Mouse (Mus musculus): Measurements from ENCODE around the gene Acss2.
"Not testable (repeated sequence)": the region's sequence is repeated elsewhere in the genome, so short reads cannot be mapped to it uniquely, and the experiment has no call there.

The Acss2 gene

DNA sequence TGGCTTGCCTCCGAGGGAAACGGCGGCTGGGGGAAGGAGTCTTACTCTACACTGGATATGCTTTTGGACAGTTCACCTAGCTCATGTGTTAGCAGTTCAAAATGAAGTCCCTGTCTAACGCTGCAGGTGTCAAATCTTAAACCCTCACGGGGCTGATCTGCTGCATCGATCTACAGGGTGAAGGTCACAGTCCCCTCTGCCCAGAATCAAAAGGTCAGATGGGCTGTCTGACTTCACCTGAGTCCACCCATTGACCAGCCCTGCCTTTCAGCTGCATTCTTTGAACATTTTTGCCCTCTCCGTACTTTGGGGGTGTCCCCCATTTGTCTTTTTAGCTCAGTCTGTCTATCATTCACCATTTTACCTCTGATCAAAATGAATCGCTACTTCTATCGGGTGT is 67.3 kb downstream of the Acss2 start:
- DNase-seq (ENCODE audit: extremely low read depth, insufficient read length, low spot score) = no peak

DNA sequence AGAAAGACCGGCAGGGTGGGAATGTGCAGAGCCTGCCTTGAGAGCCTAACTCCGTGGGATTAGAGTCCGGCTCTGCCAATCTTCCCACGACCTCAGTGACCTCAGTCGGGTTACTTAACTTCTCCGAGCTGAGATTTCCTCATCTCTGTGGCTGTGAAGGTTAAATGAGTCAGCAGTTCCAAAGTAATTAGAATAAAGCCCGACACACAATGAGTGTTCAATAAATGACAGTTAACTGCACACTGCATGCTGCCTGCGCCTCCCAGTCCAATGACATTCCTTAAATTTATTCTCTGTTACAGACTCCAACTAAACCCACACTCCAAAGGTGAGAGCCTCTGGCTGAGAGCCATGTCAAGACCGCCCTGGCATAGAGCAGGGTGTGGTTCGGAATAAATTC is 67.7 kb downstream of the Acss2 start:
- DNase-seq (ENCODE audit: extremely low read depth, insufficient read length, low spot score) = no peak

DNA sequence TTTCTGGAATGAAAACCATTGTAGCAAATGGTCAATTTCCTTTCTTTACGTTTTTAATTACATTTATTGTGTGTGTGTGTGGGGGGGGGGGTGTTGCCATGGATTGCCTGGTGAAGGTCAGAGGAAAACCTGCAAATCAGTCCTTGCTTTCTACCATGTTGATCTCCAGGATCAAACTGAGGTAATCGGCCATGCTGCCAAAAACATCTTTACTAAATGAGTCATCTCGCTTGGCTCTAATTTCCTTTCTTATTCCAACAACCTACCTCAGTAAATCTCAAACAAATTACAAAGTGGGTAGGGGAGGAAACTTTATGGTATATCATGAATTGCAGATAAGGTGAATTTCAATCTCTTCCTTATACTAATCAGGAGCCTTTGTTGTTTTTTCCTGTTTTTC is 70.4 kb downstream of the Acss2 start:
- no peak for DNase-seq (ENCODE audit: extremely low read depth, insufficient read length, low spot score)

DNA sequence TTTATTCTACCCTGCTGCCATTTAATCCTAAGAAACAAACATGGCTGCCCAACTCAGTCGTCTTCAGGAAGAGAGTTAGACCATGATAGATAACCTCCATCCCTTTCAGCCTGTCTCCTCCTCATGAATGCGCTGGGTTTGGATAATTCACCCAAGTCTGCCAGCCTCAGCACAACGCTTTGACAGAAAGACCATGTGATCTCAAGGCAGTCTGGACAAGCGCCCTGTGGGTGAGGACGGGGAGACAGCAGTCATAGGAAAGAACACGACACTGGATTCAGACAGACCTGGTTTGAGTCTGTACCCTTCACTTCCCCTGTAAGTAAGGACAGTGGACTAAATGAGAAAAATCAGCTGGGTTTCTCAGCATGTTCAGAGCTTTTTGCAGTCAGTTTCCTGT is 71.8 kb downstream of the Acss2 start:
- no peak for DNase-seq (ENCODE audit: extremely low read depth, insufficient read length, low spot score)

DNA sequence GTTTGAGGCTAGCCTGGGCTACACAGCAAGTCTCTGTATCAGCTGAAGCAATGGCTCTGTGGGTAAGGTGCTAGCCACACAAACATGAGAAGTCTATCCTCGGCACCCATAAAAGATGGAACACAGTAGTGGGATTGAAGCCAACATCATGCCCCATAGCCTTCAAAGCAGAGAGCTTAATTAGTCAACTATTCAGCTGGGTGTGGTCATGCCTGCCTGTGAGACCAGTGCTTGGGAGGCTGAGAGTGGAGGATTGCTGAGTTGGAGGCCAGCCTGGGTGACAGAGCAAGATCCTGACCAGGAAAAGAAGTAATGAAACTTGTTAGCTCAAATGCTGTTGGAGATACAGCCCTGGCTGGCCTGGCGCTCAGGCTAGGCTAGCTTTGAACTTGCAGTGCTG is 73.1 kb downstream of the Acss2 start:
- no peak for DNase-seq (ENCODE audit: extremely low read depth, insufficient read length, low spot score)

DNA sequence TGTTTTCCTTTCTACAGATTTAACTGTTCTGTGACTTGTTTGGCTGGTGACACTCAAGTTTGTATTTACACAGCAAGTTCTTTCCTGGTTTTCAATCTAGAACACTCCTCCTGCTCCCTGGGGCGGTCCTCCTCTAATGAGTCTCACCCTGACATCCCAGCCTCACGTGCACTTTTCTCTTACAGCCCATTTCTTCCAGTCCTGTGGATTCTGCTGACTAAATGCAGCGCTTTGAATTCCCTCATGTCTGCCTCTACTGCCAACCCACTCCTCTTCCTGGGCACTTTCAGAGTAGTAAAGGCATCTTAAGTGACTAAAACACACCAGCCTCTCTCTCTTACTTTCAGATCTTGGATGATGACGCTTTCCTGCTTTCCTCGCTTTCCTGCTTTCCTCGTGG is 73.9 kb downstream of the Acss2 start:
- peak; percentile 21 for DNase-seq (ENCODE audit: extremely low read depth, insufficient read length, low spot score)

DNA sequence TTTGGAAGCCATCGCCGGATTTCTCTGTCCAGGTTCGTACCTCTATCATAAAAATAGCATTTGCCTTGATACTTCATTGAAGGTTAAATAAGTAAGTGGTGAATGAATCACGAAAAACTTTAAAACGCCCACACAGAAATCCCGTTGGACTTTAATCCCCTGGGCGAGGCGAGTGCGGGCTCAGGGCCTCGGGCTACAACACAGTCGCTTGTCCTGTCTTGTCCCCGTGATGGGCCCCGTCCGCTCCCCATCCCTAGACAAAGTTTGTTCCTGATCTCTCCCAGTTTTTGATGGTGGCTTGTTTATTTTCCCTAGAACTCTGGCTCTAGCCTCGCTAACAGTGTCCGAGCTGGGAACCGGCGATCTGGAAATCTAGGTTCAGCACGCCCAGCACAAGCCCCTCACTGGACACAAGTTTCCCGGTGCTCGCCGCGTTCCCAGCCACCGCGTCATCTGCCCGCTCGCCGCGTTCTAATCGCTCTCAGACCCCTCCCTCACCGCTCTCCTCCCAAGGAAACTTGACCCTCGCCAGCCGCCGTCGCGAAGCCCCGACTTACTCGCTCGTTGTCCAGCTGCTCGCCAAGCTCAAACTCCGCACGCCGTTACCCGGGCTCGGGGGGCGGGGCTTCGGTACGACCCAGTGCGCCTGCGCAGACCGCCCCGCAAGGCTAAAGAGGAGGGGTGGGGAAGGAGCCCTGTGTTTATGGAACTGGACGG is 74.5 kb downstream of the Acss2 start, which contains the start of gene Gss:
Gene Gss (minus strand): TSS at position 674 of the 717 bp plus-strand sequence.
- DNase-seq (ENCODE audit: extremely low read depth, insufficient read length, low spot score) = peak; percentile 100

DNA sequence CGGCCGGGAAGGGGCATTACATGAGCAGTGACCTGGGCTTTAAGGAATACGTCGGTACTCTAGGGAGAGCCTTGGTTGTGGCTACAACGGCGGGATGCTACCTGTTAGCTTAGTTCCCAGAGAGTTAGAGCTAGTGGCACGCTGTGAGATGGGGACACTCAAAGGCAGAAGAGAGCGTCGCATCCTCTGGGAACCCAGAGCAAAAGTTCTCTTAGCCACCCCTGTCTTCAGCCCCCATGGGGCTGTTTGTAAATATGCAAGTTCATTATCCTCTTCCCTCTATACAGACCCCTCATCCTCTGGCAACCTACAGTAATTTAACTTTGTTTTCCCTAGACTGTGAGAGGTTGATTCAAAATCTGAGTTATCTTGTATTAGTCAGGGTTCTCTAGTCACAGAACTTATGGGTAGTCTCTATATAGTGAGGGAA is 75.1 kb downstream of the Acss2 start:
- DNase-seq (ENCODE audit: extremely low read depth, insufficient read length, low spot score) = no peak

DNA sequence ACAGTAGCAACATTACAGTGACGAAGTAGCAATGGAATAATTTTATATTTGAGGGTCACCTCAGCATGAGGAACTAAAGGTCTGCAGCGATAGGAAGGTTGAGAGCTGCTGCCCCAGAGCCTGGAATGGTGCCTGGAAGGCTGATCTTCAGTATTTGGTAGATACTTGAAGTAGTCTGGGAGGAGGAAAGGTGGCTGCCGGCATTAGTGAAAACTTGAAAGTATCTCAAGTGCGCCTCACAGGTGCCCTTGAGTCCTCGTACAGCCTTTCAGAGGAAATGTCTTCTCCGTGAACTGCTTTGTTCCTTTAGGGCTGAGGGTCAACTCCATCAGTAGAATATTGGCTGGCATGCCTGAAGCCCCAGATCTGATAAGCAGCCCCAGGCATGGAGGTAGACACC is 77.8 kb downstream of the Acss2 start:
- no peak for DNase-seq (ENCODE audit: extremely low read depth, insufficient read length, low spot score)

DNA sequence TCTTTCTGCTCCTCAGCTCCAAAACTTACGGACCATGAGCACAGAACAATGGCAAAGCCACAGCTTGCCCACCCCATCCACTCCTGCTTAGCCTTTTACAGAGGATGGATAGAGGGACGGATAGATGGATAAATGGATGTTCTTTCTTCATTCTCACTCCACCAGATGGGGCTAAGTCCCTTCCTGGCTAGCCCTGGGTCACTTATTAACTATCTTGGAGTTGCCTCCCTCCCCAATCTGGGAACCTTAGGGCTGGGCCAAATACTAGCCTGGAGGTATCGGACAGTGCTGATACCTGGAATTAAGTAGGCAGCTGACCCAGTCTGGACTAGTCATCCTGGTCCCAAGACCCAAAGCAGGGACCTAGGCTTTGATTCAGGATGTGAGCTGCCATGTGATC is 86.0 kb downstream of the Acss2 start:
- DNase-seq (ENCODE audit: extremely low read depth, insufficient read length, low spot score) = no peak

DNA sequence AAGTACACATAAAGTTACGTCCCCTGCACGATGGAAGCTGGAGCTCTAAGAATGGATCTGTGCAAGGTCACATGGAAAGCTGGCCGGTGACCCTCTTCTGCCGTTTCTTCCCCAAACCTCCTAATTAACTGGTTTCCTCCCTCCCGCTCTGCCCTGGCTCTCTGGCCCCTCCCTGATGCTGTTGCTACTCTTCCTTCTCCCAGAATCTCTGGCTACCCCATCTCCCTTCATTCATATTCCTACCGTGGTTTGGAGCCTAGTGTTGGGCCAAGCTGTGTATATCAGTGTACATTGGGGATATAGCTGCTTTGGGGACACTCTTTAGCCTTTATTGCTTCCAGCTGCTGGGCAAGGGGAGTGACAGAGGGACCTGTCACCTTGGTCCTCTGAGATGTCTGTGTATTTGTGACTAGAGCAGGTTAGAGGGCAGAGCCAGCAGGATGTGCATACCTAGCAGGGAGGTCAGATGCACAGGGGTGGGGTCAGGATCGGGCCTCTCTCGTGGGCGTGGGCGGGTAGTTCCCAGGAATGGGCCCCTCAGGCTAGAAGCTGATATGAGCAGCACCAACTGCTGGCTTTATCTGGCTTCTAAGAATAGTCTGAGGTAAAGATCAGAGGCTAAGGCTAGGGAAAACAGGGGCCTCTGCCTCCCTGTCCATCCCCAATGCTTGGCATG is 87.0 kb downstream of the Acss2 start:
- DNase-seq (ENCODE audit: extremely low read depth, insufficient read length, low spot score) = no peak

DNA sequence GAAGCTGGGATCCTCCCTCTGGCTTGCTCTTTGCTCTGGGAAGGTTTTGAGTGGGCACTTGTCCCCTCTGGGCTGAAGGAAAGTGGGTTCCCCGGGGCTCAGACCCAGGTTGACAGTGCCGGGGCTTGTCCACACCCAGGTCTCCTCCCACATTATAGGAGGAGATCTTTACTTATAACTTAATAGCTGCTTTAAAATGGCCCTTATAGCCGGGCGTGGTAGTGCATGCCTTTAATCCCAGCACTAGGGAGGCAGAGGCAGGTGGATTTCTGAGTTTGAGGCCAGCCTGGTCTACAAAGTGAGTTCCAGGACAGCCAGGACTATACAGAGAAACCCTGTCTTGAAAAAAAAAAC is 87.5 kb downstream of the Acss2 start:
- DNase-seq (ENCODE audit: extremely low read depth, insufficient read length, low spot score) = not testable (repeated sequence)

DNA sequence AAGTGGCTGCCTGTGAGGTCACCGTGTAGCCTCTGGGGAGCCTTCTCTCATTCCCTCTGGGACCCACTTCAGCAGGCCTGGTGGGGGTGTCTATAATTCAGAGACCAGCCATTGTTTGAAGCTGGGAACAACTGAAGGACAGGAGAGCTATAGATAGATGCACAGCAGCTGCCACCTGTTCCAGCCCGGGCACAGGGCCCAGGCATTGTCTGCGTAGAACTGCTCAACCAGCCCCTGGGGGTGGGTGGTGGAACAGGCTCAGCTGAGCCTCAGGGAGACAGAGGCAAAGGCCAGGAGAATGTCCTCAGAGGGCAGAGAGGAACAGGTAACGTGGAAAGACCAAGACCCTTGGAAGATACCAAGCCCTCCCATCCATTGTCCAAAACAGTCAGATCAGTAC is 88.6 kb downstream of the Acss2 start:
- DNase-seq (ENCODE audit: extremely low read depth, insufficient read length, low spot score) = no peak

DNA sequence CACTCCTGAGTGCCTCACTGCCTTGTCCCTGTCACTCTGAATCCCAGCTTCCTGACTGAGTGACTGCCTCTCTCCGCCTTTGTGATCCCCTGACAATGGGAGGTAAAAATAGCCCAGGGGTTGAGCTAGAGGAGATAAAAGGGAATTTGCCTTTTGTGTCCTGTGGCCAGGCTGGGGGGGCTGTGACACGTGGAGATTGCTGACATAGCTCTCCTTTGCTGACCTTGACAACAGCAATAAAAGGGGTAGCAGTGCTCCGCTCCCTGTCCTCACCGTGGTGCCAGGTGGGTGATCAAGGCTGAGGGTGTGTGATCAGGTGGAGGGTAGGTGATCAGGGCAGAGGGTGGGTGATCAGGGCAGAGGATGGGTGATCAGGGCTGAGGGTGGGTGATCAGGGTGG is 93.2 kb downstream of the Acss2 start, which contains the start of gene Myh7b:
Gene Myh7b (plus strand): TSS at position 235 of the 400 bp plus-strand sequence.
- no peak for DNase-seq (ENCODE audit: extremely low read depth, insufficient read length, low spot score)

DNA sequence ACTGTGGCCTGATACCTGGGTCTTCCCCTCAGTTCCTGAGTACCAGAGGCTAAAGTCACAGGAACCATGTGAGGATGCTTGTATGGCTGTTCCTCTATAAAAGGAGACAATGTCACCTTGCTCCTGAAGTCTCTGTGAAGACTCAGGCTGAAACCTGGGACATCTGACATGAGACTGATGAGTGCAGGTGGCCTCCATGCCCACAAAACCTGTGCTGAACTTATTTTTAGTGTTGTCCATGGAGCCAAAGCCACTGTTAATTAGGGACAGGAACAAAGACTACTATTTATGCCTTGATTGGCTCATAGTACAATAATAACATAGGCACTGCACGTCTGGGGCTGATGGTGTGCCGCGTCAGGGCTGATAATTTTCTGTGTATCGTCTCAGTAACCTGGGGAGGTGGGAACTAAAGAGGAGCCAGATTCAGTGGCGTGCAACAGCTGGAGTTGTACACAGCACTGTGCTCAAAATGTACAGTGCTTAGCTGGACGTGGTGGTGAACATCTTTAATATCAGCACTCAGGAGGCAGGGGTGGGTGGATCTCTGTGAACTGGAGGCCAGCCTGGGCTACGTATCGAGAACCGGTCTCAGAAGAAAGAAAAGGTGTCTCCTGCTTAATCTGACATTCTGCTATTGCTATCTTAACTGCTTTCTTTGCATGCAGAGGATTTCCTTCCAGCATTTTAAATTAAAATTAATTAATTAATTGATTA is 94.2 kb downstream of the Acss2 start:
- DNase-seq (ENCODE audit: extremely low read depth, insufficient read length, low spot score) = no peak

DNA sequence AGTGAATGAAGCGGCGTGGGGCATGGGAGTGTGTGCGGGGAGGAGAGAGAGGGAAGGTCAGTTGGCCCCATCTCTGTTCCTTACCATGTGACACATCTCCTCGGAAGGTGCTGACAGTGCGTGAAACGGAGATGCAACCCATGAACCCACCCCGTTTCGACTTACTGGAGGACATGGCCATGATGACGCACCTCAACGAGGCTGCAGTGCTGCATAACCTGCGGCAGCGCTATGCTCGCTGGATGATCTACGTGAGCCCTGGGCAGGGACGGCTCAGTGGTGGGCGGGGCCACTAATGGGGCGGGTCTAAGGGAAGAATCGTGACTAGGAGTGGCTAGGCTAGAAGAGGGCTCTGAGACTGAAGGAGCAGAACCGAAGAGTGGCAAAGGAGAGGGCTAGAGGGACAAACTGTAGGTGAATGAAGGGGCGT is 95.6 kb downstream of the Acss2 start:
- no peak for DNase-seq (ENCODE audit: extremely low read depth, insufficient read length, low spot score)

DNA sequence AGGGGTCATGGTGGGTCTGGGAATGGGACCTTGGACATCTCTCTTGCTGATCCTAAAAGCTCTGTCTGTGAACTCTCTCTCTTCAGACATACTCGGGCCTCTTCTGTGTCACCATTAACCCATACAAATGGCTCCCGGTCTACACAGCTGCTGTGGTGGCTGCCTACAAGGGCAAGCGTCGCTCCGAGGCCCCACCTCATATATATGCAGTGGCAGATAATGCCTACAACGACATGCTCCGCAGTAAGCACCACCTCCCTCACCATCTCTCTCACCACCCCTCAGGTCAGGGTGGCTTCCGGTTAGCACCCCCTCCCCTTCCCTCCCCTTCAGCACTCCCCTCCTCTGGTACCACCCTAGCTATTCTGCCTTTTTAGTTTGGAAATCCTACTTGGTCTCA is 96.2 kb downstream of the Acss2 start:
- no peak for DNase-seq (ENCODE audit: extremely low read depth, insufficient read length, low spot score)

DNA sequence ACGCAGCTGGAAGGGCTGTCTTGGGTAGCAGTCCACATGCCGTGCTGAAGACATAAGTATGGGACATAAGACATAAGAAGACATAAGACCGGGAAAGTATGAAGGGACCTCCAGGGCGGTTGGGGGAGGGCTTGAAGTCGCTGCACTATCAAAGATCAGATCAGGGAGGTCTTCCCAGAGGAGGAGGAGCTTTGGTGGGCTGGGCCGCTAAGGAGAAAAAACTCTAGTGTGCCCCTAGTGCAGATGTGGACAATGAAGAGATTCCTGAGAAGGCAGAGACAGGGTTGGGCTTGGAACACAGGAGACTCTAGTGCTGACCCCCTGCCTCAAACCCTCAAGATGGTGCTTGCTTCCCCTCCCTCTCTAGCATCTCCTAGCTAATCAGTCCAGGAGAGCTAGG is 99.2 kb downstream of the Acss2 start:
- DNase-seq (ENCODE audit: extremely low read depth, insufficient read length, low spot score) = no peak

DNA sequence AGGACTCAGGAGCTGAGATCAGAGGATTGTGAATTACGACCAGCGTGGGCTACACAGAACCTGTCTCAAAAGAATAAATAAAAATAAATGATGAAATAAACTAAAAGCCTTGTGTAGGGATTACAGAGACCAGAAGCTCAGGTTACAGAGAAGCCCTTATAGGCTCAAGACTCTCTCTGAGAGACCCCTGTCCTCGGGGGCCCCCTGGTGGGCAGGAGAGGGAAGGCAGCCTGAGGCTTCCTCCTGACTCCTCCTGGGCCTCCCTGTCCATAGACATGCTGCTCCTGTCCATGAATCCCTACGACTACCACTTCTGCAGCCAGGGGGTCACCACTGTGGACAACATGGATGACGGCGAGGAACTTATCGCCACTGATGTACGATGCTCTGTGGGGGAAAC is 102.1 kb downstream of the Acss2 start:
- peak; percentile 65 for DNase-seq (ENCODE audit: extremely low read depth, insufficient read length, low spot score)

DNA sequence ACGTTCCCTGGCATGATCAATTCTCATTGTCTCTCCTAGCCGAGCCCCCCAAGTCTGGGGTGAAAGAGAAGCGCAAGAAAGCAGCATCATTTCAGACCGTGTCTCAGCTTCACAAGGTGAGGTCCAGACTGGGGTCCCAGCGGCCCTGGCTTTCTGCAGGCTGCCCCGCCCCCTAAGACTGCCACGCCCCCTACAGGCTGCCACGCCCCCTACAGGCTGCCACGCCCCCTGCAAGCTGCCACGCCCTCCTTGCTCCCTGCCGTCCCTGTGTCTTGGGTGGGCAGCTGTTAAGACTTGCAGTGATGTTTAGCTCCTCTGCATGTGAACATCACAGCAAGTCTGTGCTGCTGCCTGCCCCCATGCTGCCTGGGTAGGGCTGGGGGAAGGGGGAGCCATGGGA is 104.9 kb downstream of the Acss2 start:
- DNase-seq (ENCODE audit: extremely low read depth, insufficient read length, low spot score) = no peak

DNA sequence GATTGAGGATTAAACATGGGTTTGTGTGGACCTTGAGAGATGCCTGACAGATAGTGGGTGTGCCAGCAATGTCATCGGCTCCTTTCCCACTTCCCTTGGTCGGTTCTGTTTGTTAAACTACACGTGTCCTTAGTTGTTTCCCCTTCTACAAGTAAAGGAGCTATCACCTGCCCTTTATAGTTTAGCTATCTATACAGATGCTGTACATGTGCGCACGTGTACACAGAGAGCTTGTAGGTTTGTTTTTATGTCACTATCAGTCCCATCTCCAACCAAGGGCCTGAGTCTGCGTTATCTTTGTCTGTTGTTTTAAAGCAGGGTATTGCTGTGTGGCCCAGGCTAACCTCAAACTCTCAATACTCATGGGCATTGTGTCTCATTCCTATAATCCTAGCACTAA is 106.2 kb downstream of the Acss2 start:
- no peak for DNase-seq (ENCODE audit: extremely low read depth, insufficient read length, low spot score)

DNA sequence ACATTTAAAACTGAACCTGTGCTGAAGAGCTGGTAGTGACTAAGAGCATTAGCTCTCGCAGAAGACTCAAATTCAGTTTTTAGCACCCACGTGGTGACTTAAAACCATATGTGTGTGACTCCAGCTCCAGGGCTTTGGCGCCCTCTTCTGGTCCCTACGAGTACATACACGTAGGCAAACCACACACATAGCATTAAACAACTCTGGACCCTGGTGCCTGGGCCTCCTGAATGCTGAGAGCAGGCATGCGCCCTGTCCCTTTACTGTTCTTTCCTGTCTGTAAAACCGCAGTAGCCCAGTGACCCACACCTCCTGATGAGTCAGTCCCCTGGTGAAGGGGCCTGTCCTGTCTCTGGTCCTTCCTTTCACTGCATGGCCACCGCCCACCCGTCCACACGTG is 107.0 kb downstream of the Acss2 start:
- peak; percentile 87 for DNase-seq (ENCODE audit: extremely low read depth, insufficient read length, low spot score)
